Mouse (Mus musculus): Measurements from ENCODE around the gene Alg11. TPM values are rescaled to one million over a fixed set of nuclear protein-coding genes. Genes with fewer than 3 reads are reported as not detected.

Gene Alg11
- total RNA-seq, 1 experiment: 44.7 TPM

GRCm38 (mm10) chr8:22039468-22040152 is 20.9 kb upstream of the Alg11 start:
- Histone ChIP-seq H3K27ac (ENCODE audit: insufficient read depth, low read depth, low read length, poor library complexity, severe bottlenecking) (no peak overlapping the region), H3K9ac (ENCODE audit: insufficient read depth, low read depth, low read length, poor library complexity, severe bottlenecking) (no peak overlapping the region), H3K4me1 (ENCODE audit: control insufficient read depth in 2 of 2, insufficient read depth in 2 of 2, low read length in 2 of 2, poor library complexity in 1 of 2) (peaks cover 0 to 11% of the 10 kb centered on the region in 2 experiments; a peak in 2 of 4 replicates), H3K9me3 (ENCODE audit: control insufficient read depth, insufficient read depth, low read depth, low read length) (no peaks in the 10 kb centered on the region), H3K36me3 (ENCODE audit: control insufficient read depth, insufficient read depth, low read length, poor library complexity, severe bottlenecking) (no peaks in the 10 kb centered on the region), H3K4me3 (ENCODE audit: insufficient read depth in 1 of 2, low read depth in 1 of 2, low read length in 2 of 2, poor library complexity in 1 of 2, severe bottlenecking in 1 of 2) (peak overlapping the region; percentile 18 to 47; a peak in 2 of 4 replicates)
- in situ Hi-C loops (cut with MboI; ENCODE audit: low sequenced_read_pairs in 2 of 2, unreplicated experiment in 2 of 2): no loop called here
- peak; percentile 16 for DNase-seq (ENCODE audit: low read depth, low spot score)
- TF ChIP-seq MAFK (IDR thresholded peaks at IDR 0.05; ENCODE audit: insufficient read depth, low read depth, low read length) (no peak), HCFC1 (IDR thresholded peaks at IDR 0.05; ENCODE audit: borderline replicate concordance, insufficient read depth, low read length) (no peak), ZNF384 (IDR thresholded peaks at IDR 0.05; ENCODE audit: low read depth, low read length) (no peak), ZC3H11A (IDR thresholded peaks at IDR 0.05; ENCODE audit: borderline replicate concordance, low read depth, low read length) (no peak), CHD2 (IDR thresholded peaks at IDR 0.05; ENCODE audit: low read depth, low read length) (no peak)

GRCm38 (mm10) chr8:22040153-22040509 is 20.4 kb upstream of the Alg11 start:
- in situ Hi-C loops (cut with MboI; ENCODE audit: low sequenced_read_pairs in 2 of 2, unreplicated experiment in 2 of 2): no loop called here

GRCm38 (mm10) chr8:22042515-22042914 is 18.0 kb upstream of the Alg11 start:
- no peak for DNase-seq (ENCODE audit: low read depth, low spot score)
- in situ Hi-C loops (cut with MboI; ENCODE audit: low sequenced_read_pairs in 2 of 2, unreplicated experiment in 2 of 2): no loop called here
- no peak for TF ChIP-seq ZC3H11A (IDR thresholded peaks at IDR 0.05; ENCODE audit: borderline replicate concordance, low read depth, low read length)
- TF ChIP-seq ZNF384 (IDR thresholded peaks at IDR 0.05; ENCODE audit: low read depth, low read length): no peak
- TF ChIP-seq MAFK (IDR thresholded peaks at IDR 0.05; ENCODE audit: insufficient read depth, low read depth, low read length): no peak
- TF ChIP-seq CHD2 (IDR thresholded peaks at IDR 0.05; ENCODE audit: low read depth, low read length): no peak
- TF ChIP-seq HCFC1 (IDR thresholded peaks at IDR 0.05; ENCODE audit: borderline replicate concordance, insufficient read depth, low read length): no peak

More at GRCm38 (mm10) chr8:22040153-22040509, 20.4 kb upstream of the Alg11 start:
- no peaks in the 10 kb centered on the region for H3K36me3 ChIP-seq (ENCODE audit: control insufficient read depth, insufficient read depth, low read length, poor library complexity, severe bottlenecking)
- no peak for DNase-seq (ENCODE audit: low read depth, low spot score)
- H3K9ac ChIP-seq (ENCODE audit: insufficient read depth, low read depth, low read length, poor library complexity, severe bottlenecking): no peak overlapping the region
- no peak for TF ChIP-seq ZC3H11A (IDR thresholded peaks at IDR 0.05; ENCODE audit: borderline replicate concordance, low read depth, low read length)
- no peak for TF ChIP-seq HCFC1 (IDR thresholded peaks at IDR 0.05; ENCODE audit: borderline replicate concordance, insufficient read depth, low read length)
- TF ChIP-seq CHD2 (IDR thresholded peaks at IDR 0.05; ENCODE audit: low read depth, low read length): no peak
- no peak overlapping the region for H3K27ac ChIP-seq (ENCODE audit: insufficient read depth, low read depth, low read length, poor library complexity, severe bottlenecking)
- peaks cover 0 to 11% of the 10 kb centered on the region in 2 experiments; a peak in 2 of 4 replicates for H3K4me1 ChIP-seq (ENCODE audit: control insufficient read depth in 2 of 2, insufficient read depth in 2 of 2, low read length in 2 of 2, poor library complexity in 1 of 2)
- no peaks in the 10 kb centered on the region for H3K9me3 ChIP-seq (ENCODE audit: control insufficient read depth, insufficient read depth, low read depth, low read length)
- no peak overlapping the region for H3K4me3 ChIP-seq (ENCODE audit: insufficient read depth in 1 of 2, low read depth in 1 of 2, low read length in 2 of 2, poor library complexity in 1 of 2, severe bottlenecking in 1 of 2)

GRCm38 (mm10) chr8:22043706-22044105 is 16.8 kb upstream of the Alg11 start:
- DNase-seq (ENCODE audit: low read depth, low spot score): no peak
- H3K4me1 ChIP-seq (ENCODE audit: control insufficient read depth in 2 of 2, insufficient read depth in 2 of 2, low read length in 2 of 2, poor library complexity in 1 of 2): peaks cover 0 to 11% of the 10 kb centered on the region in 2 experiments; a peak in 2 of 4 replicates
- no peak overlapping the region for H3K27ac ChIP-seq (ENCODE audit: insufficient read depth, low read depth, low read length, poor library complexity, severe bottlenecking)
- H3K9ac ChIP-seq (ENCODE audit: insufficient read depth, low read depth, low read length, poor library complexity, severe bottlenecking): no peak overlapping the region
- no peak overlapping the region; a peak in 1 of 4 replicates for H3K4me3 ChIP-seq (ENCODE audit: insufficient read depth in 1 of 2, low read depth in 1 of 2, low read length in 2 of 2, poor library complexity in 1 of 2, severe bottlenecking in 1 of 2)
- H3K36me3 ChIP-seq (ENCODE audit: control insufficient read depth, insufficient read depth, low read length, poor library complexity, severe bottlenecking): no peaks in the 10 kb centered on the region
- in situ Hi-C loops (cut with MboI; ENCODE audit: low sequenced_read_pairs in 2 of 2, unreplicated experiment in 2 of 2): no loop called here
- H3K9me3 ChIP-seq (ENCODE audit: control insufficient read depth, insufficient read depth, low read depth, low read length): no peaks in the 10 kb centered on the region
- TF ChIP-seq CHD2 (IDR thresholded peaks at IDR 0.05; ENCODE audit: low read depth, low read length) (no peak), ZNF384 (IDR thresholded peaks at IDR 0.05; ENCODE audit: low read depth, low read length) (no peak), ZC3H11A (IDR thresholded peaks at IDR 0.05; ENCODE audit: borderline replicate concordance, low read depth, low read length) (no peak), MAFK (IDR thresholded peaks at IDR 0.05; ENCODE audit: insufficient read depth, low read depth, low read length) (no peak), HCFC1 (IDR thresholded peaks at IDR 0.05; ENCODE audit: borderline replicate concordance, insufficient read depth, low read length) (no peak)

More at GRCm38 (mm10) chr8:22042515-22042914, 18.0 kb upstream of the Alg11 start:
- no peak overlapping the region for H3K4me3 ChIP-seq (ENCODE audit: insufficient read depth in 1 of 2, low read depth in 1 of 2, low read length in 2 of 2, poor library complexity in 1 of 2, severe bottlenecking in 1 of 2)
- no peak overlapping the region for H3K9ac ChIP-seq (ENCODE audit: insufficient read depth, low read depth, low read length, poor library complexity, severe bottlenecking)
- no peak overlapping the region for H3K27ac ChIP-seq (ENCODE audit: insufficient read depth, low read depth, low read length, poor library complexity, severe bottlenecking)
- no peaks in the 10 kb centered on the region for H3K36me3 ChIP-seq (ENCODE audit: control insufficient read depth, insufficient read depth, low read length, poor library complexity, severe bottlenecking)
- H3K4me1 ChIP-seq (ENCODE audit: control insufficient read depth in 2 of 2, insufficient read depth in 2 of 2, low read length in 2 of 2, poor library complexity in 1 of 2): peaks cover 0 to 11% of the 10 kb centered on the region in 2 experiments; a peak in 2 of 4 replicates
- H3K9me3 ChIP-seq (ENCODE audit: control insufficient read depth, insufficient read depth, low read depth, low read length): no peaks in the 10 kb centered on the region

Measured in ES-E14 (cell line).